Mouse (Mus musculus) testis, adult 2 months (tissue): ENCODE measurements around the gene Cyp2c69. TPM values are rescaled to one million over a fixed set of nuclear protein-coding genes. Genes with fewer than 3 reads are reported as not detected.

Experiments used
- polyA plus RNA-seq: library from polyadenylated mRNA; depleted of rRNA; stranded (reverse); fragments of >200 nt; gene quantifications from 2 replicates; pipeline ENCODE4 v1.2.3, GENCODE M21; 2012; rRNA removed

Gene Cyp2c69
- polyA plus RNA-seq, 1 experiment: not detected

Other genes starting within 250 kb of the Cyp2c69 start
- gene Cyp2c67, start 237.7 kb downstream of the Cyp2c69 start, polyA plus RNA-seq: not detected in 2 replicates
- 0.14 TPM in 1 of 2 replicates, not detected in the other for gene Cyp2c68, start 145.7 kb downstream of the Cyp2c69 start, polyA plus RNA-seq
- not detected in 2 replicates for gene Cyp2c40, start 74.0 kb downstream of the Cyp2c69 start, polyA plus RNA-seq
- gene Cyp2c37, start 105.6 kb upstream of the Cyp2c69 start, polyA plus RNA-seq: not detected in 2 replicates
- gene Cyp2c54, start 187.0 kb upstream of the Cyp2c69 start, polyA plus RNA-seq: not detected in 2 replicates
- gene Cyp2c50, start 202.9 kb upstream of the Cyp2c69 start, polyA plus RNA-seq: not detected in 2 replicates